Mouse (Mus musculus): Measurements from ENCODE around the gene Steap3. TPM values are rescaled to one million over a fixed set of nuclear protein-coding genes. Genes with fewer than 3 reads are reported as not detected.

Steap3 gene
- polyA plus RNA-seq, 1 experiment: 42.7 TPM

DNA sequence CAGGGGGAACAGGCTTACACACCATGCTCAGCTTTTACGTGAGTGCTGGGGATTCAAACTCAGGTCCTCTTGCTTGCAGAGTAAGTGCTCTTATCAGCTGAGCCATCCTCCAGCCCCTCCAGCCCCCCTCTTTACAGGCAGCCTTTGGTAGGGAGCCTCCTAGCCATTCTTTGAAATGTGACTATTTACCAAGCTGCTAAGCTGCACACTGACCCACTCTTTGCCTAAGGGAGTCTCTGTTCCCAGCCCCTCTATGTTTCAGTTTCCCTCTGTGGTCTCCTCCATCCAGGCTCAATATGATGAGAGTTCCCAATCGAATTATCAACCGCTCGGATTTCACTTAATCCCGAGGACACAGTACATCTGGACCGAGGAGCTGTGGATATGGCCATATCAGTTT, 86.3 kb downstream of the Steap3 start:
- TF ChIP-seq MYOD1 (IDR thresholded peaks at IDR 0.05; ENCODE audit: control insufficient read depth, insufficient read length, low read depth): no peak
- TF ChIP-seq MAX (IDR thresholded peaks at IDR 0.05): no peak
- no peak for TF ChIP-seq MYOG (IDR thresholded peaks at IDR 0.05; ENCODE audit: control insufficient read depth, extremely low read depth, insufficient read length)
- no peak for TF ChIP-seq CTCF (IDR thresholded peaks at IDR 0.05; ENCODE audit: control insufficient read depth, insufficient read depth, insufficient read length)
- TF ChIP-seq CEBPB (IDR thresholded peaks at IDR 0.05; ENCODE audit: low read depth): no peak
- no peak for TF ChIP-seq FOSL1 (IDR thresholded peaks at IDR 0.05; ENCODE audit: insufficient read depth, low read length, poor library complexity, severe bottlenecking)
- TF ChIP-seq USF1 (IDR thresholded peaks at IDR 0.05; ENCODE audit: low read depth): no peak
- Histone ChIP-seq H3K79me3 (ENCODE audit: low read depth) (no peaks in the 10 kb centered on the region), H3K36me3 (ENCODE audit: control insufficient read depth, insufficient read depth) (no peaks in the 10 kb centered on the region), H3K4me3 (ENCODE audit: insufficient read depth, poor library complexity, severe bottlenecking) (no peak overlapping the region), H3K79me2 (ENCODE audit: control insufficient read depth, insufficient read depth) (no peaks in the 10 kb centered on the region), H3ac (ENCODE audit: control insufficient read depth, insufficient read length, low read depth) (no peak overlapping the region), H3K27me3 (ENCODE audit: control insufficient read depth, insufficient read depth, insufficient read length) (no peaks in the 10 kb centered on the region)

DNA sequence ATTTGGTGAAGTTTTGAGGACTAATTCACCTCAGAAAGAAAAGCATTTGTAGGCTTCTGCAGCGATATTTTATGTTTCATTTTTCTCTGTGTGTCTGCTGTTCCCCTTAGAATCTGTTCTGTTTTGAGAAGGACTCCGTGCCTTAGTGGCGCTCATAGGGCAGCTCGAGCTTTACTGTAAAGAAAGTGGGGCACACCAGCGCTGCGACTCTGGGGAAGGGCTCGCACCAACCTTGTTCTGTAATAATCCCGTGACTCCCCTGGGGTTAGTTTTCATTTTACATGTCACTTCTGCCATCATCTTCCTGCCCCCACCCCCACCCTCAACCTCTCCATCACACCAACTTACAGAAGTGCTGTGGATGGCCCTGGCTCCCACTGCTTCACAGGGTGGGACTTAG, 95.4 kb downstream of the Steap3 start:
- Histone ChIP-seq H3K79me2 (ENCODE audit: control insufficient read depth, insufficient read depth) (no peaks in the 10 kb centered on the region), H3K27me3 (ENCODE audit: control insufficient read depth, insufficient read depth, insufficient read length) (no peaks in the 10 kb centered on the region)
- TF ChIP-seq MYOG (IDR thresholded peaks at IDR 0.05; ENCODE audit: control insufficient read depth, extremely low read depth, insufficient read length) (no peak), MYOD1 (IDR thresholded peaks at IDR 0.05; ENCODE audit: control insufficient read depth, insufficient read length, low read depth) (no peak), CTCF (IDR thresholded peaks at IDR 0.05; ENCODE audit: control insufficient read depth, insufficient read depth, insufficient read length) (no peak), USF1 (IDR thresholded peaks at IDR 0.05; ENCODE audit: low read depth) (no peak), FOSL1 (IDR thresholded peaks at IDR 0.05; ENCODE audit: insufficient read depth, low read length, poor library complexity, severe bottlenecking) (no peak), CEBPB (IDR thresholded peaks at IDR 0.05; ENCODE audit: low read depth) (no peak)

DNA sequence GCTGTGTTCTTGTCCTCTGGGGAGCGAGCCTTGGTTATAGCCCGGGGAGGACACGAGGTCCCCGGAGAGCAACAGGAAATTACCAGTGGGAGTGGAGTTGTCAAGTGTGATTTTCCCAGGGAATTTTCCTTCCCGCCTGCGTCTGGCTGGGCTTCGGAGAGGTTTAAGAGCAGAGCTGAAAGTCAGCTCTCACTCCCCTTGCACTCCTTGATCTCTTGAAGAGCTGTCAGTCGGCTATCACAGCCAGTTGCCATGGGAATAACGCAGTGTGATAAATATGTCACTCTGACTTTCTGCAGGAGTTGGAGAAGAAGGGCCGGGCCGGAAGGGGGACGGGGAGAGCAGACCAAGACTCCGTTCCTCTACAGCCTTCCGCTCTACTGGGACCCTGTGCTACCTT, 96.2 kb downstream of the Steap3 start:
- Histone ChIP-seq H3K27me3 (ENCODE audit: control insufficient read depth, insufficient read depth, insufficient read length) (no peaks in the 10 kb centered on the region), H3ac (ENCODE audit: control insufficient read depth, insufficient read length, low read depth) (no peak overlapping the region), H3K79me3 (ENCODE audit: low read depth) (no peaks in the 10 kb centered on the region), H3K4me3 (ENCODE audit: insufficient read depth, poor library complexity, severe bottlenecking) (no peak overlapping the region), H3K36me3 (ENCODE audit: control insufficient read depth, insufficient read depth) (no peaks in the 10 kb centered on the region), H3K79me2 (ENCODE audit: control insufficient read depth, insufficient read depth) (no peaks in the 10 kb centered on the region)
- TF ChIP-seq MAX (IDR thresholded peaks at IDR 0.05): no peak
- no peak for TF ChIP-seq MYOD1 (IDR thresholded peaks at IDR 0.05; ENCODE audit: control insufficient read depth, insufficient read length, low read depth)
- TF ChIP-seq CTCF (IDR thresholded peaks at IDR 0.05; ENCODE audit: control insufficient read depth, insufficient read depth, insufficient read length): no peak
- no peak for TF ChIP-seq USF1 (IDR thresholded peaks at IDR 0.05; ENCODE audit: low read depth)

More for the DNA sequence above, 95.4 kb downstream of the Steap3 start:
- Histone ChIP-seq H3ac (ENCODE audit: control insufficient read depth, insufficient read length, low read depth) (no peak overlapping the region), H3K79me3 (ENCODE audit: low read depth) (no peaks in the 10 kb centered on the region), H3K4me3 (ENCODE audit: insufficient read depth, poor library complexity, severe bottlenecking) (no peak overlapping the region), H3K36me3 (ENCODE audit: control insufficient read depth, insufficient read depth) (no peaks in the 10 kb centered on the region)

DNA sequence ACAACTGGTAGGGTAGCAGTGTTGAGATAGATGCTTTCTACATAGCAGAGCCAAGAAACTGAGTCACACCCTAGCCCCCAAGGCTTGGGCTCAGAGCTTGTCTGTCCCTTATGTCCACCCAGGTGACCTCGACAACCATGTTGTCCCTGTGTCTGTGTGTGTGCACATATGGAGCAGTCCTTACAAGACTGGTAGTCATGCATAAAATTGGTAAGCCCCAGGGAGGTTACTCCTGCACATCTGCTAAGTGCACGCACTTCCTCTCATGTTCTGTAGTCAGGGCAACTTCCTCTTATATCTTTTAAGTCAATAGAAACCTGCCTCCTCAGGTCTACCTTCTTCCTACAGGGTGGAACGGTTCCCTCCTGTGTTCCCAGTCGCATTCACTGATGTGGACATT, 97.5 kb downstream of the Steap3 start:
- no peak overlapping the region for H3ac ChIP-seq (ENCODE audit: control insufficient read depth, insufficient read length, low read depth)
- no peaks in the 10 kb centered on the region for H3K27me3 ChIP-seq (ENCODE audit: control insufficient read depth, insufficient read depth, insufficient read length)
- no peak for TF ChIP-seq CEBPB (IDR thresholded peaks at IDR 0.05; ENCODE audit: low read depth)
- no peak for TF ChIP-seq CTCF (IDR thresholded peaks at IDR 0.05; ENCODE audit: control insufficient read depth, insufficient read depth, insufficient read length)
- TF ChIP-seq USF1 (IDR thresholded peaks at IDR 0.05; ENCODE audit: low read depth): no peak
- TF ChIP-seq MYOD1 (IDR thresholded peaks at IDR 0.05; ENCODE audit: control insufficient read depth, insufficient read length, low read depth): no peak
- TF ChIP-seq MYOG (IDR thresholded peaks at IDR 0.05; ENCODE audit: control insufficient read depth, extremely low read depth, insufficient read length): no peak
- TF ChIP-seq MAX (IDR thresholded peaks at IDR 0.05): no peak
- TF ChIP-seq FOSL1 (IDR thresholded peaks at IDR 0.05; ENCODE audit: insufficient read depth, low read length, poor library complexity, severe bottlenecking): no peak
- H3K36me3 ChIP-seq (ENCODE audit: control insufficient read depth, insufficient read depth): no peaks in the 10 kb centered on the region
- H3K79me3 ChIP-seq (ENCODE audit: low read depth): no peaks in the 10 kb centered on the region
- H3K79me2 ChIP-seq (ENCODE audit: control insufficient read depth, insufficient read depth): no peaks in the 10 kb centered on the region
- H3K4me3 ChIP-seq (ENCODE audit: insufficient read depth, poor library complexity, severe bottlenecking): no peak overlapping the region

DNA sequence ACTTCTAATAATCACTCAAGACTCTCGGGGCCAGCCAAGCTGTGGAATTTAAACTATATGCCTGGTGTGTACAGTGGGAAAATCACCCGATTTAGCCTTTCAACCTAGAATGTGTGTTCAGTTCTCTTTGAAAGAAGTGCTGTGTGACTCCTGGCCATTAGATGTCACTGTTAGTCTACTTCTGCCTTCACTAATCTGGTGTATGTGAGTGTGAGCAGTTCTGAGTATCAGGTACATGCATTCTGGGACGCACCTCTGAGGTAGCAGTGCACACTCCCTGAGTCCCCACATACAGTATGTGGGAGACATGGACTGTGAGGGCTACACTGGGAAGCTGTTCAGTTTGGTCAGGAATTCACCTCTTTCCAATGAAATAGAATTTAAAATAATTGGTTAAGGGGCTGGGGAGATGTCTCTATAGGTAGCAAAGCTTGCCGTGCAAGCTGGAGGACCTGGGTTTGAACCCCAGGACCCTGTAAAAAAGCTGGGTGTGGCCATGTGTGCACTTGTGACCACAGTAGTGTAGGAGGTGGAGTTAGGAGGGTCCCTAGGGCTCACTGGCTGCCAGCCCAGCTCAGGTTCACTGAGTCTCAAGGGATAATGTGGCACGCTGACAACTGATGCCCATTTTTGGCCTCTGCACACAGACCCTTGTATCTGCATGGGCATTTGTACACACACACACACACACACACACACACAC, 100.5 kb downstream of the Steap3 start:
- Histone ChIP-seq H3ac (ENCODE audit: control insufficient read depth, insufficient read length, low read depth) (no peak overlapping the region), H3K36me3 (ENCODE audit: control insufficient read depth, insufficient read depth) (no peaks in the 10 kb centered on the region), H3K27me3 (ENCODE audit: control insufficient read depth, insufficient read depth, insufficient read length) (no peaks in the 10 kb centered on the region), H3K79me3 (ENCODE audit: low read depth) (no peaks in the 10 kb centered on the region), H3K4me3 (ENCODE audit: insufficient read depth, poor library complexity, severe bottlenecking) (no peak overlapping the region), H3K79me2 (ENCODE audit: control insufficient read depth, insufficient read depth) (no peaks in the 10 kb centered on the region)
- no peak for TF ChIP-seq FOSL1 (IDR thresholded peaks at IDR 0.05; ENCODE audit: insufficient read depth, low read length, poor library complexity, severe bottlenecking)
- no peak for TF ChIP-seq CEBPB (IDR thresholded peaks at IDR 0.05; ENCODE audit: low read depth)
- TF ChIP-seq USF1 (IDR thresholded peaks at IDR 0.05; ENCODE audit: low read depth): no peak
- TF ChIP-seq MYOG (IDR thresholded peaks at IDR 0.05; ENCODE audit: control insufficient read depth, extremely low read depth, insufficient read length): no peak
- no peak for TF ChIP-seq MAX (IDR thresholded peaks at IDR 0.05)
- TF ChIP-seq CTCF (IDR thresholded peaks at IDR 0.05; ENCODE audit: control insufficient read depth, insufficient read depth, insufficient read length): no peak
- no peak for TF ChIP-seq MYOD1 (IDR thresholded peaks at IDR 0.05; ENCODE audit: control insufficient read depth, insufficient read length, low read depth)

DNA sequence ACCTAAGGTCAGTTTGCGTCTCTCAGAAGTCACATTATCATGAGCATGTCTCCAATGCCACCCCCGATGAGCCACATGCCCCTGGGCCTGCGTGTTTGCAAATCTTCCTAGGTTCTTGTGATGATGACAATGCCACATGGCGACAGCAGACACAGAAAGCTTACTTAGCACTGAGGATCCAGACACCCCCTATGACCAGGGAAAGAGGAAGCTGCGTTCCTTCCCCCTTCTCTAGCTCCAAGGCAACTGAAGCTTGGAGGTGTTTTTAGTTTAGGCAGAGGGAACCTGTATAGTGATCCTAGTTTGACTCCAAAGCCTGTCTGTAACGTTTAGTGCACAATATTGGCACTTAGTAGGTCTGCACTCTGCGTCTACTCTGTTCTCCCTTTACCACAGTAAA, 102.2 kb downstream of the Steap3 start:
- no peaks in the 10 kb centered on the region for H3K36me3 ChIP-seq (ENCODE audit: control insufficient read depth, insufficient read depth)
- no peaks in the 10 kb centered on the region for H3K27me3 ChIP-seq (ENCODE audit: control insufficient read depth, insufficient read depth, insufficient read length)
- TF ChIP-seq MAX (IDR thresholded peaks at IDR 0.05): no peak
- TF ChIP-seq CTCF (IDR thresholded peaks at IDR 0.05; ENCODE audit: control insufficient read depth, insufficient read depth, insufficient read length): no peak
- TF ChIP-seq USF1 (IDR thresholded peaks at IDR 0.05; ENCODE audit: low read depth): no peak
- no peak for TF ChIP-seq MYOD1 (IDR thresholded peaks at IDR 0.05; ENCODE audit: control insufficient read depth, insufficient read length, low read depth)
- TF ChIP-seq MYOG (IDR thresholded peaks at IDR 0.05; ENCODE audit: control insufficient read depth, extremely low read depth, insufficient read length): no peak
- no peak for TF ChIP-seq FOSL1 (IDR thresholded peaks at IDR 0.05; ENCODE audit: insufficient read depth, low read length, poor library complexity, severe bottlenecking)
- no peak for TF ChIP-seq CEBPB (IDR thresholded peaks at IDR 0.05; ENCODE audit: low read depth)

More for the DNA sequence above, 102.2 kb downstream of the Steap3 start:
- no peak overlapping the region for H3ac ChIP-seq (ENCODE audit: control insufficient read depth, insufficient read length, low read depth)
- no peak overlapping the region for H3K4me3 ChIP-seq (ENCODE audit: insufficient read depth, poor library complexity, severe bottlenecking)
- no peaks in the 10 kb centered on the region for H3K79me3 ChIP-seq (ENCODE audit: low read depth)
- H3K79me2 ChIP-seq (ENCODE audit: control insufficient read depth, insufficient read depth): no peaks in the 10 kb centered on the region

Measured in C2C12 (cell line).